Mouse (Mus musculus) ES-E14 (cell line): ENCODE data around the gene 4933428G20Rik. TPM values are rescaled to one million over a fixed set of nuclear protein-coding genes. Genes with fewer than 3 reads are reported as not detected.

Experiments
- DNase-seq: peaks from one replicate; pipeline ENCODE4 v3.0.0-alpha.2; 2013; ENCODE audit warnings: low read depth, low spot score
- H3K27ac ChIP-seq: 2 replicates; pipeline ENCODE4 v1.5.1; 2012; ENCODE audit warnings: low read depth, mild to moderate bottlenecking, low read length, moderate library complexity, mixed read lengths; ENCODE audit not compliant: poor library complexity, insufficient read depth, severe bottlenecking
- H3K36me3 ChIP-seq: 2 replicates; pipeline ENCODE4 v1.6.1; 2012; ENCODE audit warnings: mild to moderate bottlenecking, low read length, moderate library complexity, mixed read lengths; ENCODE audit not compliant: control insufficient read depth, poor library complexity, insufficient read depth, severe bottlenecking
- H3K4me1 ChIP-seq, 2 experiments: fragments of 150-350 bp in 1 of 2; sonication (generic) in 1 of 2; 2 replicates each; pipeline ENCODE4 v1.6.1; 2012; ENCODE audit warnings: low read length in 2 of 2, mild to moderate bottlenecking in 1 of 2, mixed read lengths in 1 of 2; ENCODE audit not compliant: control insufficient read depth in 2 of 2, insufficient read depth in 2 of 2, poor library complexity in 1 of 2
- H3K4me3 ChIP-seq, 2 experiments: fragments of 150-350 bp in 1 of 2; sonication (generic) in 1 of 2; 2 replicates each; pipeline ENCODE4 v1.5.1; 2012; ENCODE audit warnings: low read length in 2 of 2, low read depth in 1 of 2, mild to moderate bottlenecking in 1 of 2, mixed read lengths in 1 of 2; ENCODE audit not compliant: insufficient read depth in 1 of 2, poor library complexity in 1 of 2, severe bottlenecking in 1 of 2
- H3K9ac ChIP-seq: 2 replicates; pipeline ENCODE4 v1.6.1; 2012; ENCODE audit warnings: low read depth, mild to moderate bottlenecking, low read length, mixed read lengths; ENCODE audit not compliant: poor library complexity, insufficient read depth, severe bottlenecking
- H3K9me3 ChIP-seq: fragments of 150-350 bp; sonication (generic); 2 replicates; pipeline ENCODE4 v1.6.1; 2012; ENCODE audit warnings: low read depth, mild to moderate bottlenecking, low read length; ENCODE audit not compliant: control insufficient read depth, insufficient read depth
- CHD2 ChIP-seq: IDR thresholded peaks from 2 replicates; pipeline ENCODE4 v1.6.1; 2014; ENCODE audit warnings: mild to moderate bottlenecking, low read depth, low read length, inconsistent platforms
- HCFC1 ChIP-seq: IDR thresholded peaks from 2 replicates; pipeline ENCODE4 v1.6.1; 2012; ENCODE audit warnings: low read length, inconsistent platforms, borderline replicate concordance; ENCODE audit not compliant: insufficient read depth
- MAFK ChIP-seq: IDR thresholded peaks from 2 replicates; pipeline ENCODE4 v1.6.1; 2014; ENCODE audit warnings: mild to moderate bottlenecking, low read depth, low read length, inconsistent platforms; ENCODE audit not compliant: insufficient read depth
- ZC3H11A ChIP-seq: IDR thresholded peaks from 2 replicates; pipeline ENCODE4 v1.6.1; 2012; ENCODE audit warnings: low read depth, mild to moderate bottlenecking, inconsistent platforms, low read length, borderline replicate concordance
- ZNF384 ChIP-seq: IDR thresholded peaks from 2 replicates; pipeline ENCODE4 v1.6.1; 2012; ENCODE audit warnings: low read depth, low read length, inconsistent platforms
- in situ Hi-C, 2 experiments: fragments of 600-800 bp; cut with MboI; formaldehyde crosslinking; loops; one replicate each; pipeline ENCODE4 v1.15.1; 2025; ENCODE audit warnings: low sequenced_read_pairs in 2 of 2, inconsistent platforms in 1 of 2; ENCODE audit not compliant: unreplicated experiment in 2 of 2
- total RNA-seq: library from RNA; depleted of rRNA; stranded (reverse); fragments of 300-350 nt; gene quantifications from 2 replicates; pipeline ENCODE4 v1.2.3, GENCODE M21; 2012

4933428G20Rik gene
- total RNA-seq, 1 experiment: 0.36 TPM

DNA sequence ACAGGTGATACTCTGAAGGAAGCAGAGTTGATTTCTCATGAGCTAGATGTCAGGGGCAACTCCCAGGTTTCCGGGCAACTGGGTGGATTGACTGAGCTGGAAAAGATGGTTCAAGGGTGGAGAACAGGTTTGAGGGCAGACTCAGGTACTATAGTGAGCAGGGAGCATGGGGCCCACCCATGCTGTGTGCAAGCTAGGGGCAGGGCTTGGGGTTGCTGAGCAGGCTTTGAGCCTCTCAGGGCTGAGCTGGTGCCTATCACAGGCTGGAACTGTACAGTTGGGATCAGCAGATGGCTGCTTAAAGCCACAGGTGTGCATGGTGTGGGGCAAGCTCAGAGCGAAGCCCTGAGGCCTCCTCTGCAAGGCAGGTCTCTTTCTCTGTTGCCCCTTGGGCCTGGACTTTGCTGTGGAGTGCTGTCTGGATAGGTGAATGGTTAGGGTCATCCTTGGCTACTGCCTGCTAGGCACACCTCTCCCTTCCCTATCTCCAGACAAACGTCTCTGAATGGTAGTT lies 38.8 kb downstream of the 4933428G20Rik start:
- Histone ChIP-seq H3K27ac (no peak overlapping the region), H3K4me1 (0 out of 4 replicates have a peak, but pooled peaks cover 0 to 4% of the 10 kb centered on the region in 2 experiments), H3K9ac (no peak overlapping the region), H3K9me3 (no peaks in the 10 kb centered on the region), H3K36me3 (peaks cover 57% of the 10 kb centered on the region), H3K4me3 (no peak overlapping the region)
- in situ Hi-C loops: no loop called here
- no peak for DNase-seq
- no peak for TF ChIP-seq MAFK
- TF ChIP-seq HCFC1: no peak
- no peak for TF ChIP-seq CHD2
- no peak for TF ChIP-seq ZC3H11A
- TF ChIP-seq ZNF384: no peak

DNA sequence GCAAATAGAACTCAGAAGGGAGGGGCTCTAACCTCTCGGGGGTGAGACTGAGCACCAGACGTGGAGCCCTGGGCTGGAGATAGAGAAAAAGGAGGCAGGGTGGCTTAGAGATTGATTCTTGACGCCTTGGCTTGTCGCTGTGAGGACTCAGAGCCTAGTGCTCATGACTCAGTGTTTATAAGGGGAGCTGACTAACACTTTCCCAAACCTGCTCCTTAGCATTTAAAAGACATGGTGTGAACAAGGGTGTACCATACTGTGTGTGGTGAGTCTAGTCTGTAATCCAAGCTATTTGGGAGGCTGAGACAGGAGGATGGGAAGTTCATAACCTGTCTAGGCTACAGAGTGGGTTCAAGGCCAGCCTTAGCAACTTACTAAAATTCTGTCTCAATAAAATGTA lies 43.0 kb downstream of the 4933428G20Rik start:
- in situ Hi-C loops: no loop called here
- no peaks in the 10 kb centered on the region for H3K9me3 ChIP-seq
- H3K4me1 ChIP-seq: no peaks in the 10 kb centered on the region
- no peak overlapping the region for H3K27ac ChIP-seq
- H3K36me3 ChIP-seq: peaks cover 56% of the 10 kb centered on the region
- TF ChIP-seq ZC3H11A: no peak
- no peak for TF ChIP-seq ZNF384
- no peak for TF ChIP-seq MAFK
- no peak for TF ChIP-seq HCFC1
- no peak for TF ChIP-seq CHD2
- no peak for DNase-seq
- H3K9ac ChIP-seq: no peak overlapping the region
- no peak overlapping the region for H3K4me3 ChIP-seq

DNA sequence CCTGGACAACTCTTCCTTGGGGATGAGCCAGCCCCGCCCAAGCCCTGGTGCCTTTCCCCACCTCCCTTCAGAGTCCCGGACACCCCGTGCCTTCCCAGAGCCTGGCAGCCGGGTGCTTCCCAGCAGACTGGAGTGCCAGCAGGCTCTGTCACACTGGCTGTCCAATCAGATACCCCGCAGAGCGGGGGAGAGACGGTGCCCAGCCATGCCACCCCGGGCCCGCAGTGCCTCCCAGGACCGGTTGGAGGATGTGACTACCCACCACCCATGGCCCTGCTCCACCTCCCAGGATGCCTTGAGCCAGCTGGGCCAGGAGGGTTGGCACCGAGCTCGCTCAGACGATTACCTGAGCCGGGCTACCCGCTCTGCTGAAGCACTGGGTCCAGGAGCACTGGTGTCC lies 48.5 kb downstream of the 4933428G20Rik start:
- no peak for DNase-seq
- H3K9ac ChIP-seq: no peak overlapping the region
- H3K9me3 ChIP-seq: no peaks in the 10 kb centered on the region
- H3K4me3 ChIP-seq: no peak overlapping the region
- peaks cover 4 to 13% of the 10 kb centered on the region in 2 experiments; a peak in 3 of 4 replicates for H3K4me1 ChIP-seq
- H3K27ac ChIP-seq: no peak overlapping the region
- peaks cover 58% of the 10 kb centered on the region for H3K36me3 ChIP-seq
- TF ChIP-seq ZNF384 (no peak), MAFK (no peak), CHD2 (no peak), HCFC1 (no peak), ZC3H11A (no peak)
- in situ Hi-C loops: no loop called here

DNA sequence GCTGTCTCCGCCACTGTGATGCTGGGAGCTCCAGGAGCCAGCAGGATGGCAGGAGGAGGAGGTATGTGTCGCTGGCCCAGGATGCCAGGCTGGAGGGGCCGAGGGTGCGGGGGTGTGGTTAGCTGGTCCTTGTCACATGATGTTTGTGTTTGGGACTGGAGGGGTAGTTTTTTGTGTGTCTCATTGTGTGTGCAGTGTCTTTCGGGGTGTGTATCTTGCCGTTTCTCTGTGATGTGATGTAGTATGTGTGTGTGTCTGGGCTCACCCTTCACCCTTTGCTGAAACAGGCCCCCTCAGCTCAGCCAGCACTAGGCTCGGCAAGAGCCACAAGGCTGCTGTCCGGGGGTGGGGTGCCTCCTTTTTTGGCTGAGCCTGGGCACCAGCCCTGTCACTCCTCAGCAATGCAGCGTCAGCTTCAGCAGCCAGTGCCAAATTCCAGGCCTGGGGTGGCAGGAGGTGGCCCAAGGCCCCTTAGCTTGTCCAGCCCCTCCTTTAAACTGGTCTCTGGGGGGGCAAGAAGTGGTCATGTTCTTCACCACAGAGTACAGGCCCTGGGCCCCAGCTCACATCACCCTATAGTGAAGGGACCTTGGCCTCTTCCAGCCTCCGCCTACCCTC lies 49.7 kb downstream of the 4933428G20Rik start:
- Histone ChIP-seq H3K36me3 (peaks cover 56% of the 10 kb centered on the region), H3K4me3 (peak overlapping the region; percentile 47 to 52; a peak in 3 of 4 replicates), H3K27ac (no peak overlapping the region), H3K9ac (peak overlapping the region; percentile 32; the same call in 1 of the 2 replicates), H3K4me1 (peaks cover 4 to 22% of the 10 kb centered on the region in 2 experiments; a peak in 3 of 4 replicates), H3K9me3 (no peaks in the 10 kb centered on the region)
- TF ChIP-seq ZC3H11A: no peak
- TF ChIP-seq CHD2: no peak
- in situ Hi-C loops: no loop called here
- no peak for DNase-seq
